Mouse (Mus musculus): Measurements from ENCODE around the gene Cd244a.

The Cd244a gene

DNA sequence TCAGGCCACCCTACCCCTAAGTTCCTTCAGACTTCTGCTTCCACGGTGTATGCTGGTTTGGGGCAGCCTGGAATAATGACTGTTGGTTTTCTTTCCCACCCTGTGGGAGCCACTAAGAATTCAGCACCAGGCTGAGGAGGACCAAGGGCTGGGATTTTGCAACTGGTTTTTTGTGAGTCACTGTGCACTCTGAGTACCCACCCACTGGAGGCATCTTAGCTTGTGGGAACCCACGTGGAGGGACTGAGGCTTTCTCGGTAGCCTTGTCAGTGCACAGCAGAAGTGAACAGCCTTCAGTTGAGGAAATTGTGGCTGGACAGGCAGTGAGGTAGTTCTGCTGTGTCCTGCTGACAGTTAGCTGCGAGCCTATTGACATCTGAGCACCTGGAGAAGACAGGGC is at the start of gene Cd244a:
Gene Cd244a, plus strand, starts transcription at position 296 of the 400 bp plus-strand sequence.
- no peak for DNase-seq

GRCm38 (mm10) chr1:171513234-171513633 is 45.8 kb upstream of the Cd244a start:
- DNase-seq: no peak

DNA sequence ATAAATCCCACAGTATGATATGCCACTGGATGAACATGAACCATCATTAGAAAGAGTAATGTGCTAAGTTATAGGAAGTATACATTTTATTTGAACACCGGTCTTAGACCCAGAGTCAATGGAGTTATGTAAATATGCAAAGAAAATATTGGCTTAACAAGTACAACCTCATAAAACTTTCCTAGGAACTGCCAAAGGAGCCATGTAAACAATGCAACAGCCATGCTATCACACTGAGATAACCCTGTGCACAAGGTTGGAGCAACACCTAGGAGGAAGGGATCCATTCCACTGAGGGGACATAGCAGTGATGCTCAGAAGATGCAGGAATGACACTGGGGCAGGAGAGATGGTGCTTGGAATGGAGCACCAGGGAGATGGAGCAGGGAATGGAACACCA is 45.2 kb upstream of the Cd244a start:
- DNase-seq: no peak

GRCm38 (mm10) chr1:171515039-171515438 is 44.0 kb upstream of the Cd244a start:
- no peak for DNase-seq

GRCm38 (mm10) chr1:171515557-171515956 is 43.4 kb upstream of the Cd244a start:
- no peak for DNase-seq

GRCm38 (mm10) chr1:171531367-171531766 is 27.6 kb upstream of the Cd244a start:
- no peak for DNase-seq

GRCm38 (mm10) chr1:171532830-171533229 is 26.2 kb upstream of the Cd244a start:
- DNase-seq: no peak

DNA sequence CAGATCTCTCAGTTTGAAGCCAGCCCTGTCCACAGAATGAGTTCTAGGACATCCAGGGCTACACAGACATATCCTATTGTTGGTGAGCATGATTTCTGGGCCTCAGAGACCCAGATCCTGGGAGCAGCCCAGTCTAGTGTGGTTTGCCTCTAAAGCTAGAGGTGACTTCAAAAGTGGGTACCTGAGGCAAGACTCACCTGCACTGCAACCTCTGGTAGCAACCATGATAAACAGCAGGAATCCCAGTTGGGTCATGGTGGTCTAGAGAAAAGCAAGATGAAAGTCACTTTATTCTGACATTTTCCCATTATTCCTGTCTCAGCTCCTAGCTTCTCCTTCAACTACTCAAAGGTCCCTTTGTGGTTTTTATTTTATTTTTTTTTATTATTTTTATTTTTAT is 24.4 kb upstream of the Cd244a start:
- no peak for DNase-seq

- no peak for DNase-seq
Measured at GRCm38 (mm10) chr1:171535194-171535593, 23.8 kb upstream of the Cd244a start, which contains the start of gene Itln1. Gene Itln1 (minus strand): TSS chr1:171535294.

DNA sequence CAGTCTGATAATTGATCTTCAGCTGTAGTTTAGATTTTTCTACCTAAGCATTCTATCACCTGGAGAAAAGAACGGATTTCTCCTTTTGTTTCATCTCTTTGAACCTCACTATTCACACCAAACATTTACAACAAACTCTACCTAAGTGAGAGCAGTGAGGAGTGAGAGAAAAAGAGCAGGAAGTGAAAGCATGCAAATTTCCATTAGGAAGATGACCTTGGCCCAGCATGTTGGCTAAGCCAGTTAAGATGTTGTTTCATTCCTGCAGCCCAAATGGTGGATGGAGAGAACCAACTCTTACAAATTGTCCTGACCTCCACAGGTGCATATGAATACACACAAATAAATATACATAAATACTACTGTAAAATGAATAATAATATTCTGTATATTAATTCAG is 18.3 kb upstream of the Cd244a start:
- DNase-seq: no peak

DNA sequence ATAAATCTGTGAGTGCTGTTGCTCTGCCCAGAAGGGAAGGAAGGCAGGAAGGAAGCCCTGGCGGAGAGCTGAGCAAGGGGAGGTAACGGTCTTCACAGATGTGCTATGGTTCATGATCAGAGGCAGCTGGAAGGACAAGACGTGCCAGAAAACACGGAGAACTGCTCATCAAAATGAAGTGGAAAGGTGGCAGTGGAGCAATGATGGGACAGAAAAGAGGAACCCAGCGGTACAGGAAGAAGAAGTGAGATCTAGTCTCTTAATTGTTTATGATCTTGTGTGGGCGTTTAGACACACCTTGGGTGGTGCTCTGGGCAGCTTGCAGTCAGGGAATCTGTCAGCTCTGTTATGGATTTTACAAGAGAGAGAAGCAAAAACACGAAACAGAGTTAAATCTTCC is 7.7 kb upstream of the Cd244a start:
- DNase-seq: no peak

GRCm38 (mm10) chr1:171552230-171552629 is 6.8 kb upstream of the Cd244a start:
- DNase-seq: no peak

DNA sequence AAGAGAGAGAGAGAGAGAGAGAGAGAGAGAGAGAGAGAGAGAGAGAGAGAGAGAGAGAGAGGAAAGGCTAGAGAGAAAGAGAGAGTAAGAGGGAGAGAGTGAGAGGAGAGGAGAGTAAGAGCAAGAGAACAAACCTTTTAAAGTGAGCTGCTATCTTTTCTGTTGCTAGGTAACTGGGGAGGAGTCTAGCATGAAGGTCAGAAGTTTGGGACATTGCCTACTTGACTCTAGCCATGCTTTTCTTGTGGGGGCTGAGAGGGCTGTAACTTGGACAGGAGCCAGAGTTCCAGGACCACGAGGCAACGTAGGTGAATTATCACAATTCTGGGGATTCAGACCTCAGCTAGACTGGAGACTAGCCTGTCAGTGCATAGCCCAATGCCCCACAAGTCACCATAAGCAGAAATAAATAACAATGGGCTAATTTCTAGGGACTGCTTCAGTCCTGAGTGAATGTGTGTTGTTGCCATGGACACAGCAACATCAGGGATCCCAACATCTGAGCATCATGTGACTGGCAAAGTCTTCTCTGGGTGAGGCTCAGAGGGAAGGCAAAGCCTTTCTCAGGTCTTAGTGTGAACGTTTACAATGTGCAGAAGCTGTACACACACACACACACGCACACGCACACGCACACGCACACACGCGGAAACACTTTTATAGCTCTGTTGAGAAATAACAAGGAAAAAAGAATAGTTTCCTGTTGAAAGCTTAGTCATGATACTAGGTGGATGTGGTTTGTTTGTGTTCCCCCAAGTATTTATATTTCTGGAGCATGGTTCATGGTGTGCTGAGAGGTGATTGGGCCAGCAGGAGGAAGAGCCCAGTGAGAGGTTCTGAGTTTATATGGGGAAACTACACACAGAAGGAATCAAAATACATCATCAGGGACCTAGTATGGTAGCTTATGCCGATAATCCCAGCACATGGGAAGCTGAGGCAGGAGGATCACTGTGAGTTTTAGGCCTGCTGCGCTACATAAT is 5.3 kb upstream of the Cd244a start:
- DNase-seq: no peak

DNA sequence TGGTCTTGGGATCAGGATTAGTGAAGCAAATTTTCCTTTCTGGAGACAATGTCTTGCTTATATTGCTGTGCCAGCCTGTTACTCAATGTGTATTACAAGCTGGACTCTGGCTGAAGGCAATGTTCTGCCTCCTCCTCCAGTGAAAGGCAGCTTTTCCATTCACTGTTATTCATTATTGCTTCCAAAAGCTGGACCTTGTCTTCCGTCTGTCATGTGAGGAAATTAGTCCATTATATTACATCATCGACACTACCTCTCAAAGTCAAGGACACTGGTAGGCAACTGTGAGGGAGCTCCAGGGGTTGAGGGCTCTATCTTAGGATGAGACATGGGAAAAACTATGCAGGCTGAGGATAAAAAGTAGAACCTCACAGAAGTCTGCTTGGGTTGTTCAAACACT is 2.6 kb upstream of the Cd244a start:
- no peak for DNase-seq

GRCm38 (mm10) chr1:171558407-171558806 is 586 bp upstream of the Cd244a start:
- DNase-seq: no peak

DNA sequence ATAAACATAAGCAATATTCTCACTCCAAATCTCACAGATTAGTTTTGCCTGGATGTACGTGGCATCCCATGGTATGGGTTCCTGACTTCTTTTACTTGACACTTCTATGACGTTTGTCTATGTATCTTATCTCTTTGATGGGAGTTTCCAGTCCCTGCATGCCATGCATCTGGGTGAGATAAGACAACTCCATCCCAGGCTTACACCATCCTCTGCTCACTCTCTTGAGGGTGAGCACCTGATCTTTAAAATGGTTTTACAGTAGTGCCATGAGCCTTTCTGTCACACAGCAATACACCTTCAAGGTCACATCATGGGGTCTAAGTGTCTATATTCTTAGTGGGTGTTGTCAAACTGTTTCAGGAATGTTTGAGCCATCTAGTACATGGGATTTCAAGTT is 1.3 kb downstream of the Cd244a start:
- no peak for DNase-seq

- no peak for DNase-seq
Measured at GRCm38 (mm10) chr1:171561200-171561599, 2.2 kb downstream of the Cd244a start.

DNA sequence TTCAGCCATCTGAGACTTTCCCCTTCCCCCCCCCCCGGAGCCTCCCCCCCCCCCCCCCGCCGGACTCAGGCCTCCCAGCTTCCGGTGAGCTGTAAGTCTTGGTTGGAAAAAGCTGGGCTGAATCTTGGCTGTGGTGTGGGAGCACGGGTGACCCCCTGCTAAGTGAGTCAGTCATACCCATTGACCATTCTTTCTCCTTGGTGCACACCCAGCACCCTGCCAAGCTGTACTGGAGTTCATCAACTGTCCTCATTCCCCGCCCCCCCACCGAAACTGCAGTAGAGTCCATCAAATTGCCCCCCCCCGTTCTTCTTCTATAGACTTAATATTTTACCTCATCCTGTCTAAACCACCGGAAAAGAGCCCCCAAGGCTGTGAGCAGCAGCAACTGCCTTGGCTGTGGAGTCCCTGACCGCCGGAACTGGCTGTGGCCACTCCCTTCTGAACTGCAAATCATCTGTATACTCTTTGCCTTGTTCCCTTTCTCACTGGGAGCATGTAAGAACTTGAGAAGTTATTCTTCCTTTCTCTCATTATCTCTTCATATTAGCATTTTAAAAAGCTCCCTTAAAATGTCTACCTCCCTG is 2.7 kb downstream of the Cd244a start:
- no peak for DNase-seq

DNA sequence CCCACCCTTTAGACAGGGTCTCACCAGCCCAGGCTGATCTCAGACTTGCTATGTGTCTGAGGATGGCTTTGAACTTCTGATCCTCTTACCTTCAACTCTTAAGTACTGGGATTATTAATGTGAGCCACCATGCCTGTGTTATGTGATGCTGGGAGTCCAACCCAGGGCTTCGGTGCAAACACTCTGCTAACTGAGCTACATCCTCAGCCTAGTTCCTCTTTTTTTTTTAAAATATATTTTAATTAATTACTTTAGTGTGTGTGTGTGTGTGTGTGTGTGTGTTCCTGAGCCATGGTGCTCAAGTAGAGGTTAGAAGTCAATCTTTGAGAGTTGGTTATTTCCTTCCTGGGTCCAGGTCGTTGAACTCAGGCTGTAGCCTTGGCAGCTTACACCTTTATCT is 4.0 kb downstream of the Cd244a start:
- DNase-seq: no peak

- DNase-seq: no peak
Measured at GRCm38 (mm10) chr1:171564247-171564646, 5.3 kb downstream of the Cd244a start.

GRCm38 (mm10) chr1:171565888-171566287 is 6.9 kb downstream of the Cd244a start:
- no peak for DNase-seq

DNA sequence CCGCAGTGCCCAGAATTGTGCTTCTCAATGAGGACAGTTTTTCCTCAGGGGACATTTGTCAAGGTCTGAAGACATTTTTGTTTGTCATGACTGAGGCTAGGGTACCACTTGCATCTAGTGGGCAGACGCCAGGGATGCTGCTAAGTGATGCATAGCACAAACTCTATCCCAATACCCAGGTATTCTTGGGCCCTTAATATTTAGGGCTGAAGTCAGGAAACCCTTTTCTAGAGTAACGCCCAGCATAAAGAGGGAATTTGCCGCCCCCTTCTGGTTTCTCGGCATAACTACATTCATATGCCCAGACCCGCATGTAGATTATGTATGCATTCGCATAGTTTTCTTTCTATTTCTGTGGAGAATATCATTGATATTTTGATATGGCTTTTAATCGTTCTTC is 7.8 kb downstream of the Cd244a start:
- no peak for DNase-seq

- DNase-seq: no peak
Measured at GRCm38 (mm10) chr1:171568436-171568835, 9.4 kb downstream of the Cd244a start.

DNA sequence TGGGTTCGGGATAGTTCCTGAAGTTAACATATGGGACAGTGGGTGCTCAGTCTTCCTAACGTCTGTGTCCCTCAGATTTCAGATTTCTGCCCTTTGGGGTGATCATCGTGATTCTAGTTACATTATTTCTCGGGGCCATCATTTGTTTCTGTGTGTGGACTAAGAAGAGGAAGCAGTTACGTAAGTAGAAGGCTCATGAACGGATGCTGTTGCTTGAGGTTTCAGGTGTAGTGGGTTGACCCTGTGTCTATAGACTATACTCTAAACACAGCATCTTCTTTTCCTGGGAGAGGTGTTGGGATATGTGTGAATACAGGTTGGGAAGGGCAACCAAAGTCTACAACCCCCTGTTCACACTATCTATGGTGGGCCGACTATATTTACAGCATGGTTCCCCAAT is 18.2 kb downstream of the Cd244a start:
- no peak for DNase-seq
